Mouse (Mus musculus) myocyte (in vitro differentiated cells): Measurements from ENCODE around the gene Large2. TPM values are rescaled to one million over a fixed set of nuclear protein-coding genes. Genes with fewer than 3 reads are reported as not detected.

Experiments
- H3K27me3 ChIP-seq: one replicate; pipeline ENCODE4 v1.6.1; 2011; ENCODE audit not compliant: control insufficient read depth, insufficient read depth, insufficient read length
- H3K36me3 ChIP-seq: one replicate; pipeline ENCODE4 v1.6.1; 2011; ENCODE audit not compliant: control insufficient read depth, insufficient read depth
- H3K4me2 ChIP-seq: one replicate; pipeline ENCODE4 v1.6.1; 2011; ENCODE audit warnings: low read depth, control low read depth
- H3K4me3 ChIP-seq: one replicate; pipeline ENCODE4 v1.5.1; 2011; ENCODE audit warnings: mild to moderate bottlenecking, control low read depth, moderate library complexity
- H3K79me2 ChIP-seq: one replicate; pipeline ENCODE4 v1.6.1; 2011; ENCODE audit not compliant: control insufficient read depth, insufficient read depth
- H3ac ChIP-seq: one replicate; pipeline ENCODE4 v1.6.1; 2011; ENCODE audit not compliant: control insufficient read depth, insufficient read length
- CEBPB ChIP-seq: IDR thresholded peaks from 2 replicates; pipeline ENCODE4 v1.6.1; 2011; ENCODE audit warnings: mild to moderate bottlenecking, moderate library complexity; ENCODE audit not compliant: poor library complexity, insufficient read depth, severe bottlenecking
- E2F4 ChIP-seq: IDR thresholded peaks from one replicate; pipeline ENCODE4 v1.6.1; 2011; ENCODE audit warnings: mild to moderate bottlenecking, control low read depth, moderate library complexity; ENCODE audit not compliant: insufficient read depth
- MAX ChIP-seq: IDR thresholded peaks from one replicate; pipeline ENCODE4 v1.6.1; 2011; ENCODE audit warnings: low read depth, mild to moderate bottlenecking, control low read depth
- MYOD1 ChIP-seq, 3 experiments: IDR thresholded peaks; one replicate each; pipeline ENCODE4 v1.6.1; 2011; ENCODE audit warnings: control low read depth in 2 of 3, low read depth in 2 of 3, mild to moderate bottlenecking in 2 of 3, moderate library complexity in 1 of 3; ENCODE audit not compliant: insufficient read length in 2 of 3, control insufficient read depth in 1 of 3
- MYOG ChIP-seq, 3 experiments: IDR thresholded peaks; one replicate each; pipeline ENCODE4 v1.6.1; 2011; ENCODE audit warnings: control low read depth in 2 of 3, low read depth in 2 of 3, mild to moderate bottlenecking in 2 of 3; ENCODE audit not compliant: insufficient read length in 2 of 3, control insufficient read depth in 1 of 3, insufficient read depth in 1 of 3
- POLR2A ChIP-seq: IDR thresholded peaks from one replicate; pipeline ENCODE4 v1.6.1; 2011; ENCODE audit warnings: low read depth, mild to moderate bottlenecking, control low read depth, moderate library complexity; ENCODE audit not compliant: insufficient read length
- POLR2AphosphoS2 ChIP-seq: IDR thresholded peaks from one replicate; pipeline ENCODE4 v1.6.1; 2011; ENCODE audit warnings: low read depth, control low read depth; ENCODE audit not compliant: insufficient read length
- REST ChIP-seq: IDR thresholded peaks from one replicate; pipeline ENCODE4 v1.6.1; 2011; ENCODE audit warnings: mild to moderate bottlenecking, control low read depth, moderate library complexity; ENCODE audit not compliant: insufficient read depth, insufficient read length
- SRF ChIP-seq: IDR thresholded peaks from one replicate; pipeline ENCODE4 v1.6.1; 2011; ENCODE audit warnings: low read depth; ENCODE audit not compliant: control insufficient read depth, insufficient read length
- TCF12 ChIP-seq: IDR thresholded peaks from one replicate; pipeline ENCODE4 v1.6.1; 2011; ENCODE audit warnings: mild to moderate bottlenecking, control low read depth; ENCODE audit not compliant: poor library complexity, insufficient read depth, severe bottlenecking
- TCF3 ChIP-seq: IDR thresholded peaks from one replicate; pipeline ENCODE4 v1.6.1; 2011; ENCODE audit warnings: low read depth, control low read depth; ENCODE audit not compliant: insufficient read length
- USF1 ChIP-seq: IDR thresholded peaks from one replicate; pipeline ENCODE4 v1.6.1; 2011; ENCODE audit warnings: low read depth, mild to moderate bottlenecking, control low read depth, moderate library complexity
- polyA plus RNA-seq: library from polyadenylated mRNA; unstranded; fragments of >200 nt; fragmentation: generic; extraction: Trizol; gene quantifications from one replicate; pipeline ENCODE4 v1.2.1, GENCODE M21; 2012; ENCODE audit warnings: missing spikeins

Gene Large2
- polyA plus RNA-seq, 1 experiment, result 0.11 TPM

DNA sequence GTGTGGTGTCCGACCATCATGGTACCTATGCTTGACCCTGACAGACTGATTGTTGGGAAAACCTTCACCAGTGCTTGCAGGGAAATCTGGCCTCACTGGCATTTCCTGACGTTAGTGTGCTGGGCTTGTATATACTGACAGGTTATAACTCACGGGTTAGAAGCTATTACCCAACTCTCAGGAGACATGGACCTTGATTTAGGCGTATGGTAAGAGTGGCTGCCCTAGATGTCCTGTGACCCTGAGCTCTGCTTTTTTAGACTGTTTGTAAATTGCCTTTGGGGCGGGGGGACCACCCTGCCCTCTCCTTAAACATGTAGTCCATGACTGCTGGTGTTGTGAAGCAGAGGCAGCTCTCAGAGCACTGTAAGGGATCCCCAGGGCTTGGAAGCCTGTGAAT lies 24.0 kb downstream of the Large2 start:
- no peaks in the 10 kb centered on the region for H3K27me3 ChIP-seq
- no peak overlapping the region for H3K4me2 ChIP-seq
- TF ChIP-seq POLR2A (no peak), MYOG (IDR thresholded peaks at IDR 0.05; ENCODE audit: control insufficient read depth in 1 of 3, insufficient read depth in 1 of 3, insufficient read length in 2 of 3, low read depth in 2 of 3) (no peak), CEBPB (no peak), POLR2AphosphoS2 (no peak), USF1 (no peak), REST (no peak), TCF12 (no peak), E2F4 (no peak), TCF3 (no peak), SRF (no peak), MYOD1 (IDR thresholded peaks at IDR 0.05; ENCODE audit: control insufficient read depth in 1 of 3, insufficient read length in 2 of 3, low read depth in 2 of 3) (no peak), MAX (no peak)
- no peak overlapping the region for H3K4me3 ChIP-seq
- peaks cover 18% of the 10 kb centered on the region for H3K36me3 ChIP-seq
- no peaks in the 10 kb centered on the region for H3K79me2 ChIP-seq
- H3ac ChIP-seq, result no peak overlapping the region

DNA sequence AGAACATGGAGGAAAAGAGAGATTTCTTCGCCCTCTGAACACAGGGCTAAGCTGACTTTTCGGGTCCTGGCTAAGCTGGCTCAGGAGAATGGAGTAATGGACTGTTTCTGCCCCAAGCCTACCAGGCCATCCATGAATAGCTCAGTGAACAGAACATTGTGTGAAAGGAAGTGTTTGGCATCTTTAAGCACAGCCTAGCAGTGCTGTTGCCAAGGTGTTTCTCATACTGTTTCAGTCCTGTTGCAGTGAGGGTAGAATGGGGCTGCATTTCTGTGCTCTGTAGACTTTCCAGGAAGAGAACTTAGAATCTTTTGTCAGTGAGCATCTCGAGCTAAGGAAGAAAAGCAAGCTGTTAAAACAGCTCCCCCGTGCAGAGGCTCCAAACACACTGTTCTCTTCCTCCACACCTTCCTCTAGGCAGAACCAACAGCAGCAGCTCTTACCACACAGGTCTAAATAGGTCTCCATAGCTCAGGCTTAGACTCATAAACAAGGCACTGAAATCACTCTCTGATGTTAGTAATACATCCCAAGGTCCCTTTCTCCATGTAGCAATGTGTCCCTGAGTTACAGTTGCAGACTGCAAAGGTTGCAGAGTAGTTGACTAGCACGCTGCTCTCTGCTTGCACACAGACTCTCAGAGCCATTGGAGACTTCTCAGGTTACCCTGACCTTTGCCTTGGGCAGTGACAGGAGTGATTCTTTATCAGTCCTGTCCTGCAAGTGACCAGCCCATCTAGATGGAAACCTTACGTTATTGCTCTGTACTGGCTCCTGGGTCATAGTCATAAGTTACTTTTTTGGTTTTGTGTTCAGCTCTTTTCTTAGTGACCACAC lies 24.9 kb downstream of the Large2 start:
- Histone ChIP-seq H3ac (no peak overlapping the region), H3K4me2 (no peak overlapping the region), H3K36me3 (peaks cover 18% of the 10 kb centered on the region), H3K79me2 (no peaks in the 10 kb centered on the region), H3K27me3 (no peaks in the 10 kb centered on the region), H3K4me3 (no peak overlapping the region)
- no peak for TF ChIP-seq POLR2AphosphoS2
- no peak for TF ChIP-seq MYOD1 (IDR thresholded peaks at IDR 0.05; ENCODE audit: control insufficient read depth in 1 of 3, insufficient read length in 2 of 3, low read depth in 2 of 3)
- no peak for TF ChIP-seq TCF12
- TF ChIP-seq SRF, result no peak
- TF ChIP-seq CEBPB, result no peak
- TF ChIP-seq TCF3, result no peak
- no peak for TF ChIP-seq REST
- TF ChIP-seq POLR2A, result no peak
- no peak for TF ChIP-seq USF1
- no peak for TF ChIP-seq MAX
- TF ChIP-seq E2F4, result no peak
- no peak for TF ChIP-seq MYOG (IDR thresholded peaks at IDR 0.05; ENCODE audit: control insufficient read depth in 1 of 3, insufficient read depth in 1 of 3, insufficient read length in 2 of 3, low read depth in 2 of 3)

DNA sequence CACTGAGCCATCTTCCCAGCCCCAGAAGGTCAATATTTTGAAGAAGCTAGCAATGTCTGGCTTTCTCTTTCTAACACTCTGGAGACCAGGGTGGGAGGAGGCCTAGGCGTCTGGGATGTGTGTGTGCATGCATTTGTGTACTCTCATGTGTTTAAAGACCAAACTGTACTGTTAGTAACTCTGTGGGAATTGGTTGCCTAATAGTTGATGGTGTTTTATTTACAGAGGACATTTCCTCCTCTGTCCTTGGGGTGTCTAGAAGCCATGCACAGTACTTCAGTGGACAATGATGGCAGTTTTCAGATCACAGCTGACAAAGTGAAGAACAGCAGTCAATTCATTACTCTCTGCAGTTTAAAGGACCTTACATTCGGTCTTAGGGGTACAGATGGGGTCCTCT lies 27.5 kb downstream of the Large2 start:
- H3ac ChIP-seq, result no peak overlapping the region
- peaks cover 18% of the 10 kb centered on the region for H3K36me3 ChIP-seq
- no peaks in the 10 kb centered on the region for H3K79me2 ChIP-seq
- no peaks in the 10 kb centered on the region for H3K27me3 ChIP-seq
- no peak overlapping the region for H3K4me2 ChIP-seq
- H3K4me3 ChIP-seq, result no peak overlapping the region
- TF ChIP-seq REST (no peak), POLR2AphosphoS2 (no peak), TCF3 (no peak), CEBPB (no peak), MYOD1 (IDR thresholded peaks at IDR 0.05; ENCODE audit: control insufficient read depth in 1 of 3, insufficient read length in 2 of 3, low read depth in 2 of 3) (no peak), USF1 (no peak), POLR2A (no peak), MAX (no peak), E2F4 (no peak), TCF12 (no peak)

DNA sequence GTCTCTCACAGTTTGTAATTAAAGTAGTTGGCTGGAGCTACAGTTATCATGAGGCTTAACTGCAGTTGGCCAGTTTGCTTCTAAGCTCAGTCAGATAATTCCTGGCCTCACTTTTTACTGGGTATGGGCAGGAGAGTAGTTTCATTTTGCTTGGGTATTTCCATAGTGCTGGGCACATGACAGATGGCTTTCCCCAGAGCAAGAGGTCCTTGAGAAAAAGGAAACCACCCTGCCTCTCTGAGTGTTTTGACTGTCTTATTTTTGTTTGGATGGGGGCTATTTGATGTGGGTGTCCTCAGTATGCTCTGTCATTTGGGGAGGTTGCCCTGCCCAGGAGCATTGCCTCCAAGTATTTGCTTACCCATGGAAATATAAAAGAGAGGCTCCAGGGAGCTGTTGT lies 32.3 kb downstream of the Large2 start:
- Histone ChIP-seq H3K4me3 (no peak overlapping the region), H3ac (no peak overlapping the region), H3K36me3 (peaks cover 9% of the 10 kb centered on the region), H3K27me3 (no peaks in the 10 kb centered on the region), H3K79me2 (no peaks in the 10 kb centered on the region), H3K4me2 (no peak overlapping the region)
- TF ChIP-seq POLR2AphosphoS2, result no peak

DNA sequence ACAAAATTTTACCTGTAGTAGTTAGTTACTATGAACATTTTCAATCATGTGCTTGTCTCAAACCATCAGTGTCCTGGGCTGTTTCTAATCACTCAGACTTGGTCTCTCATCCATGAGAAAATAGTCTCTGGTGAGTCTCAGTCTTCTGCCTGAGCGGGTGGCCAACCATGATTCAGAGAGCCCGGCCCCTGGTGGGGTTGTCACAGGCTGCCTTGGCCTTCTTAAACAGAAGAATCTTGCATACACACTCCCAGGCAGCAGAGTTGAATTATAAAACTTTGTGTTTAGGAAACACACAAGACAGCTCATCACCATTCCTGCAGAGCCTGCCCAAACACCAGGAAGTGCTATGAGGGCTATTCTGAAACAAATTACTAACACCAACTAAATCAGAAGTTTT lies 42.8 kb downstream of the Large2 start:
- TF ChIP-seq E2F4, result no peak
- TF ChIP-seq USF1, result no peak
- TF ChIP-seq MYOD1 (IDR thresholded peaks at IDR 0.05; ENCODE audit: control insufficient read depth in 1 of 3, insufficient read length in 2 of 3, low read depth in 2 of 3), result no peak
- no peak for TF ChIP-seq POLR2AphosphoS2
- no peak for TF ChIP-seq TCF12
- TF ChIP-seq TCF3, result no peak
- no peak for TF ChIP-seq MYOG (IDR thresholded peaks at IDR 0.05; ENCODE audit: control insufficient read depth in 1 of 3, insufficient read depth in 1 of 3, insufficient read length in 2 of 3, low read depth in 2 of 3)
- TF ChIP-seq CEBPB, result no peak
- TF ChIP-seq SRF, result no peak
- TF ChIP-seq REST, result no peak
- no peak for TF ChIP-seq POLR2A
- Histone ChIP-seq H3K4me3 (no peak overlapping the region), H3K36me3 (peaks cover 30% of the 10 kb centered on the region), H3K4me2 (no peak overlapping the region), H3ac (no peak overlapping the region), H3K27me3 (no peaks in the 10 kb centered on the region), H3K79me2 (no peaks in the 10 kb centered on the region)
